Comparison of ENCODE assay signal across 8 mouse cellular contexts in genomic region chr5:143269363-143270150, GRCm38 (mm10). TPM values are rescaled to one million over a fixed set of nuclear protein-coding genes. Genes with fewer than 3 reads are reported as not detected.
A peak's percentile ranks its signal among the peaks of the same experiment; 100 is the strongest.
DNase-seq lines count a peak whose midpoint lies in the region; ATAC-seq and TF ChIP-seq lines count a peak whose summit lies in the region.

Gene Zfp316 (minus strand): TSS chr5:143270022.

- H3K4me1 ChIP-seq in embryonic facial prominence, embryonic 14.5 days (ENCODE audit: control insufficient read depth, insufficient read depth, low read length), result peaks cover 7% of the 10 kb centered on the region
- peaks cover 15% of the 10 kb centered on the region for H3K4me1 ChIP-seq in limb, embryonic 14.5 days (ENCODE audit: control insufficient read depth, insufficient read depth, low read length)
- peaks cover 27% of the 10 kb centered on the region for H3K4me1 ChIP-seq in midbrain, embryonic 16.5 days (ENCODE audit: control insufficient read depth, insufficient read depth, low read length)
- H3K4me1 ChIP-seq in spleen, adult 2 months (ENCODE audit: control insufficient read depth, insufficient read depth, insufficient read length), result peaks cover 3% of the 10 kb centered on the region; the same call in 1 of the 2 replicates

- peak within 1 kb of the TSS; percentile 52; the same call in 1 of the 2 replicates for H3K27ac ChIP-seq in embryonic facial prominence, embryonic 14.5 days (replicated peaks; ENCODE audit: low read depth, low read length)
- peak within 1 kb of the TSS; percentile 33; the same call in 1 of the 2 replicates for H3K27ac ChIP-seq in limb, embryonic 14.5 days (replicated peaks; ENCODE audit: low read depth, low read length)
- peak within 1 kb of the TSS; percentile 83 for H3K27ac ChIP-seq in midbrain, embryonic 16.5 days (ENCODE audit: low read length)
- peak within 1 kb of the TSS; percentile 19; the same call in 1 of the 2 replicates for H3K27ac ChIP-seq in spleen, adult 2 months (ENCODE audit: insufficient read depth, low read length)

- H3K36me3 ChIP-seq in embryonic facial prominence, embryonic 14.5 days (ENCODE audit: control insufficient read depth, insufficient read depth, low read length), result no peaks in the 10 kb centered on the region
- H3K36me3 ChIP-seq in limb, embryonic 14.5 days (ENCODE audit: control insufficient read depth, insufficient read depth, low read length), result peaks cover 2% of the 10 kb centered on the region; the same call in 1 of the 2 replicates
- H3K36me3 ChIP-seq in midbrain, embryonic 16.5 days (ENCODE audit: control insufficient read depth, insufficient read depth, low read length), result no peaks in the 10 kb centered on the region; the same call in 1 of the 2 replicates
- no peaks in the 10 kb centered on the region for H3K36me3 ChIP-seq in spleen, adult 2 months (ENCODE audit: control insufficient read depth, insufficient read depth, low read length)

- no peaks in the 10 kb centered on the region for H3K9me3 ChIP-seq in embryonic facial prominence, embryonic 14.5 days (ENCODE audit: control insufficient read depth, low read length)
- H3K9me3 ChIP-seq in limb, embryonic 14.5 days (ENCODE audit: control insufficient read depth, low read length), result no peaks in the 10 kb centered on the region
- no peaks in the 10 kb centered on the region for H3K9me3 ChIP-seq in midbrain, embryonic 16.5 days (replicated peaks; ENCODE audit: control insufficient read depth, low read length, poor library complexity, severe bottlenecking)

- H3K4me2 ChIP-seq in embryonic facial prominence, embryonic 14.5 days (ENCODE audit: low read depth, low read length), result peak within 1 kb of the TSS; percentile 95
- peak within 1 kb of the TSS; percentile 83 for H3K4me2 ChIP-seq in limb, embryonic 14.5 days (replicated peaks; ENCODE audit: low read depth, low read length, severe bottlenecking)
- peak within 1 kb of the TSS; percentile 63 for H3K4me2 ChIP-seq in midbrain, embryonic 16.5 days (ENCODE audit: low read length)

- DNase-seq in urinary bladder, adult 18-20 months (ENCODE audit: low spot score in 2 of 2), result peak; percentile 51 to 61
- no peak for DNase-seq in urinary bladder, postnatal 10 days (ENCODE audit: low spot score)
- DNase-seq in embryonic facial prominence, embryonic 14.5 days (ENCODE audit: low spot score), result peak; percentile 74
- DNase-seq in heart, adult 8-10 months (ENCODE audit: low spot score), result peak; percentile 58
- peak; percentile 53 to 56 for DNase-seq in kidney, adult 8-10 months
- DNase-seq in limb, embryonic 14.5 days (ENCODE audit: low spot score), result peak; percentile 66
- DNase-seq in spleen, adult 2 months (ENCODE audit: low read depth in 1 of 2, low spot score in 2 of 2), result peak in 1 of 2 experiments; percentile 46

- peak; percentile 46; the same call in 1 of the 2 replicates for TF ChIP-seq POLR2A in limb, embryonic 14.5 days (IDR thresholded peaks at IDR 0.05; ENCODE audit: borderline replicate concordance, extremely low read depth, insufficient read depth, insufficient read length)
- no peak; the same call in 1 of the 2 replicates for TF ChIP-seq POLR2A in spleen, adult 2 months (IDR thresholded peaks at IDR 0.05; ENCODE audit: low read depth, low read length)

- WGBS in embryonic facial prominence, embryonic 14.5 days, result 0% methylated on average over 26 of the region's 79 CpGs
- WGBS in limb, embryonic 14.5 days, result under 1% methylated on average over 37 of the region's 79 CpGs
- WGBS in midbrain, embryonic 16.5 days, result under 1% methylated on average over 72 of the region's 79 CpGs
- under 1% methylated on average over 68 of the region's 79 CpGs for WGBS in spleen, adult 2 months

- H3K9ac ChIP-seq in embryonic facial prominence, embryonic 14.5 days (ENCODE audit: low read depth, low read length), result peak within 1 kb of the TSS; percentile 91
- peak within 1 kb of the TSS; percentile 86 for H3K9ac ChIP-seq in limb, embryonic 14.5 days (ENCODE audit: low read depth, low read length, severe bottlenecking)
- peak within 1 kb of the TSS; percentile 83 for H3K9ac ChIP-seq in midbrain, embryonic 16.5 days (ENCODE audit: low read depth, low read length)

- peak within 1 kb of the TSS; percentile 95 for H3K4me3 ChIP-seq in embryonic facial prominence, embryonic 14.5 days (ENCODE audit: low read depth, low read length)
- peak within 1 kb of the TSS; percentile 91 for H3K4me3 ChIP-seq in limb, embryonic 14.5 days (replicated peaks; ENCODE audit: low read length)
- peak within 1 kb of the TSS; percentile 79 for H3K4me3 ChIP-seq in midbrain, embryonic 16.5 days (ENCODE audit: low read depth, low read length)
- peak within 1 kb of the TSS; percentile 83 for H3K4me3 ChIP-seq in spleen, adult 2 months (ENCODE audit: extremely low read depth, insufficient read depth, insufficient read length)

- no peak for TF ChIP-seq CTCF in spleen, adult 2 months (IDR thresholded peaks at IDR 0.05; ENCODE audit: extremely low read depth, insufficient read depth, insufficient read length, insufficient replicate concordance)

- peak; percentile 87 for ATAC-seq in embryonic facial prominence, embryonic 14.5 days (ENCODE audit: low read depth)
- peak; percentile 78 for ATAC-seq in limb, embryonic 14.5 days (ENCODE audit: low FRiP score, low read depth)
- peak; percentile 91 for ATAC-seq in midbrain, embryonic 16.5 days

- no peaks in the 10 kb centered on the region for H3K27me3 ChIP-seq in embryonic facial prominence, embryonic 14.5 days (replicated peaks; ENCODE audit: control insufficient read depth, insufficient read depth, low read length)
- no peaks in the 10 kb centered on the region for H3K27me3 ChIP-seq in limb, embryonic 14.5 days (ENCODE audit: control insufficient read depth, insufficient read depth, low read length)
- no peaks in the 10 kb centered on the region for H3K27me3 ChIP-seq in midbrain, embryonic 16.5 days (ENCODE audit: control insufficient read depth, insufficient read depth, low read depth, low read length)
- no peaks in the 10 kb centered on the region for H3K27me3 ChIP-seq in spleen, adult 2 months (ENCODE audit: control insufficient read depth, insufficient read depth, low read length)

RNA-seq across cellular contexts. Expression of gene Zfp316, which starts in this region (rescaled TPM):
- 1.4 and 2.1 TPM in 2 replicates for polyA plus RNA-seq in embryonic facial prominence, embryonic 14.5 days (2014; fragmentation: Nextera tagmentation; extraction: Ambion mirVana)
- 1 to 10 TPM; 5.1 to 6.4 (median 5.5) TPM for total RNA-seq in heart, adult 8-10 months (2022)
- polyA plus RNA-seq in limb, embryonic 14.5 days (2012; rRNA removed), result 9.1 and 12.2 TPM in 2 replicates
- 2.8 and 4.1 TPM in 2 replicates for polyA plus RNA-seq in limb, embryonic 14.5 days (2014; fragmentation: Nextera tagmentation; extraction: Ambion mirVana)
- polyA plus RNA-seq in midbrain, embryonic 16.5 days (2015; fragmentation: Nextera tagmentation; extraction: Ambion mirVana), result 8.7 and 9.6 TPM in 2 replicates
- 4.2 and 7.8 TPM in 2 replicates for polyA plus RNA-seq in spleen, adult 2 months (2012; rRNA removed)

Comparison
In these comparisons a context has a peak if more than half of its experiments do, and no peak if none do; other contexts are left out.
1. H3K27ac ChIP-seq: peak in every context shown above with its lines; median percentile 83 in midbrain, embryonic 16.5 days; 52 in embryonic facial prominence, embryonic 14.5 days; 33 in limb, embryonic 14.5 days; 19 in spleen, adult 2 months.